Mouse (Mus musculus): ENCODE data around the gene Bpifb6.

DNA sequence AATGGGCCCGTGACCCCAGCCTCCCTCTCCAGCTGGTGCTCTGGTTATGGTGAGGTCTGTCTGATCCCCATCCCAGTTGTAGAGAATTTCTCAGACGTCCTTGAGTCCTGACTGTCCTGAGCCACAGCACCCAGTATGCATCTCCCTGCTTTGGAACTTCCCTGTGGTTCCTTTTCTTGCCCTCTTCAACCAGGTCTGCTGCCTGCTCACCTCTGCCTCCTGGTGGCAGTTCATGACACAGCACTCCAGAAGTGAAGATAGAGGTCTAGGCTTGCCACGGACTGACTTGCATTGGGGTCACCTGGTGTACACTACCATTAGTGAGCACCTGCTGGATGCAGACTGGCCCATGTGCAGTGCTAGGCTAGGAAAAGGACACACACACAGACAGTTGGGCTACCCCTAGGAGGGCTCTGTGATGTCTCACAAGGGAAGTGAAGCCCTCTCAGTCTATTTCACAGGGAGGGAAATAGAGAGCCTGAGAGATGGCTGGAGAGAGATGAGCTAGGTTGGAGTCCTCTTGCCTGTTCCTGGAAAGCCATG lies 29.8 kb downstream of the Bpifb6 start:
- TF ChIP-seq CTCF (IDR thresholded peaks at IDR 0.05; ENCODE audit: low read depth, low read length) = peak; percentile 73
- no peak for TF ChIP-seq GATA1 (IDR thresholded peaks at IDR 0.05; ENCODE audit: borderline replicate concordance, low read length)
- no peak for TF ChIP-seq TAL1 (conservative IDR thresholded peaks at IDR 0.05; ENCODE audit: low read depth, low read length)
- TF ChIP-seq GATA2 (IDR thresholded peaks at IDR 0.05; ENCODE audit: borderline replicate concordance, low read depth, low read length) = no peak
- no peak for TF ChIP-seq POLR2AphosphoS5 (IDR thresholded peaks at IDR 0.05; ENCODE audit: insufficient replicate concordance, low read depth, low read length)

All from G1E (cell line).